Mouse (Mus musculus) lung, adult 2 months (tissue): Measurements from ENCODE around the gene 1810055G02Rik. TPM values are rescaled to one million over a fixed set of nuclear protein-coding genes. Genes with fewer than 3 reads are reported as not detected.

Experiments used
- DNase-seq: peaks from one replicate; pipeline ENCODE4 v3.0.0; 2022
- H3K4me1 ChIP-seq: fragments of 200-500 bp; 2 replicates; pipeline ENCODE4 v1.6.1; 2011; ENCODE audit warnings: low read length; ENCODE audit not compliant: control insufficient read depth, insufficient read depth
- H3K4me3 ChIP-seq: fragments of 200-500 bp; replicated peaks from 2 replicates; pipeline ENCODE3; 2011; ENCODE audit warnings: low read depth, mild to moderate bottlenecking, control low read depth, low read length; ENCODE audit errors: extremely low read depth
- CTCF ChIP-seq: fragments of 200-500 bp; IDR thresholded peaks from 2 replicates; pipeline ENCODE4 v1.5.1; 2011; ENCODE audit warnings: mild to moderate bottlenecking, low read length, control low read depth; ENCODE audit not compliant: insufficient read depth
- POLR2A ChIP-seq: fragments of 200-500 bp; IDR thresholded peaks from 2 replicates; pipeline ENCODE4 v1.6.1; 2011; ENCODE audit warnings: low read depth, mild to moderate bottlenecking, control low read depth, low read length, borderline replicate concordance; ENCODE audit errors: extremely low read depth
- WGBS: fragments of 180-500 bp; shearing (Covaris S2); methylation state at CpG from one replicate; pipeline ENCODE4 v1.1.7; 2018; 5-methylcytosine and 5-hydroxymethylcytosine counted together
- polyA plus RNA-seq: library from polyadenylated mRNA; depleted of rRNA; stranded (reverse); fragments of >200 nt; gene quantifications from 2 replicates; pipeline ENCODE4 v1.2.3, GENCODE M21; 2012

Gene 1810055G02Rik
- polyA plus RNA-seq, 1 experiment = 36.3 TPM

- WGBS = 37% methylated on average over 10 of the region's 10 CpGs
- Histone ChIP-seq H3K4me3 (no peak overlapping the region), H3K4me1 (0 out of 2 replicates have a peak, but pooled peaks cover 2% of the 10 kb centered on the region)
- no peak for DNase-seq
- TF ChIP-seq POLR2A (no peak), CTCF (no peak)
Observed at GRCm38 (mm10) chr19:3709013-3709787, 1.1 kb downstream of the 1810055G02Rik start.

- 85% methylated on average over 2 of the region's 2 CpGs for WGBS
- H3K4me3 ChIP-seq = no peak overlapping the region
- 0 out of 2 replicates have a peak, but pooled peaks cover 2% of the 10 kb centered on the region for H3K4me1 ChIP-seq
- no peak for DNase-seq
- no peak for TF ChIP-seq CTCF
- no peak for TF ChIP-seq POLR2A
Observed at GRCm38 (mm10) chr19:3710436-3710835, 2.3 kb downstream of the 1810055G02Rik start.

GRCm38 (mm10) chr19:3714381-3714780 is 6.3 kb downstream of the 1810055G02Rik start:
- no peak for DNase-seq

GRCm38 (mm10) chr19:3718481-3719361 is 10.6 kb downstream of the 1810055G02Rik start:
- DNase-seq = no peak

More at GRCm38 (mm10) chr19:3714381-3714780, 6.3 kb downstream of the 1810055G02Rik start:
- no peak for TF ChIP-seq CTCF
- Histone ChIP-seq H3K4me1 (0 out of 2 replicates have a peak, but pooled peaks cover 2% of the 10 kb centered on the region), H3K4me3 (no peak overlapping the region)
- WGBS = 85% methylated on average over 6 of the region's 6 CpGs

GRCm38 (mm10) chr19:3719362-3719891 is 11.3 kb downstream of the 1810055G02Rik start:
- DNase-seq = peak; percentile 84
- Histone ChIP-seq H3K4me1 (0 out of 2 replicates have a peak, but pooled peaks cover 2% of the 10 kb centered on the region), H3K4me3 (peak overlapping the region; percentile 59)
- WGBS = 1% methylated on average over 27 of the region's 27 CpGs
- TF ChIP-seq CTCF (peak; percentile 54), POLR2A (no peak)

More at GRCm38 (mm10) chr19:3718481-3719361, 10.6 kb downstream of the 1810055G02Rik start:
- TF ChIP-seq CTCF (peak; percentile 71), POLR2A (no peak)
- H3K4me3 ChIP-seq = peak overlapping the region; percentile 59
- WGBS = 37% methylated on average over 19 of the region's 19 CpGs
- H3K4me1 ChIP-seq = 0 out of 2 replicates have a peak, but pooled peaks cover 2% of the 10 kb centered on the region

- Histone ChIP-seq H3K4me1 (0 out of 2 replicates have a peak, but pooled peaks cover 2% of the 10 kb centered on the region), H3K4me3 (no peak overlapping the region)
- TF ChIP-seq POLR2A (no peak), CTCF (no peak)
- 89% methylated on average over 9 of the region's 9 CpGs for WGBS
- no peak for DNase-seq
Observed at GRCm38 (mm10) chr19:3723170-3723569, 15.1 kb downstream of the 1810055G02Rik start.

GRCm38 (mm10) chr19:3723904-3724303 is 15.8 kb downstream of the 1810055G02Rik start:
- no peak overlapping the region for H3K4me3 ChIP-seq

GRCm38 (mm10) chr19:3724779-3725178 is 16.7 kb downstream of the 1810055G02Rik start:
- no peak for TF ChIP-seq POLR2A
- peak; percentile 56 for TF ChIP-seq CTCF
- DNase-seq = peak; percentile 67
- Histone ChIP-seq H3K4me1 (no peaks in the 10 kb centered on the region), H3K4me3 (no peak overlapping the region)
- 17% methylated on average over 1 of the region's 1 CpGs for WGBS

More at GRCm38 (mm10) chr19:3723904-3724303, 15.8 kb downstream of the 1810055G02Rik start:
- no peak for TF ChIP-seq POLR2A
- peak; percentile 34 for TF ChIP-seq CTCF
- DNase-seq = peak; percentile 41
- 0 out of 2 replicates have a peak, but pooled peaks cover under 1% of the 10 kb centered on the region for H3K4me1 ChIP-seq
- WGBS = 75% methylated on average over 4 of the region's 4 CpGs

- 59% methylated on average over 2 of the region's 2 CpGs for WGBS
- H3K4me1 ChIP-seq = no peaks in the 10 kb centered on the region
Observed at GRCm38 (mm10) chr19:3728901-3729300, 20.8 kb downstream of the 1810055G02Rik start.

More at GRCm38 (mm10) chr19:3728901-3729300, 20.8 kb downstream of the 1810055G02Rik start:
- no peak for DNase-seq
- no peak for TF ChIP-seq CTCF
- no peak for TF ChIP-seq POLR2A
- H3K4me3 ChIP-seq = no peak overlapping the region
